ENCODE assay signal across 17 mouse cellular contexts in genomic region chr5:37326675-37327074, GRCm38 (mm10).
"Had no signal": no experiment of that assay in that cellular context is flagged by ENCODE, and none has a peak within 500 bp of the region (broad histone marks: within the 10 kb centered on the region; RNA-seq: fewer than 3 reads in every experiment).

No protein-coding gene starts in this region.

- H3K4me2 ChIP-seq: limb, embryonic 12.5 days; limb, embryonic 15.5 days; liver, embryonic 12.5 days; liver, embryonic 15.5 days; lung, embryonic 15.5 days; midbrain, embryonic 13.5 days had no signal

- H3K27ac ChIP-seq: limb, embryonic 12.5 days; limb, embryonic 15.5 days; liver, embryonic 12.5 days; liver, embryonic 15.5 days; lung, embryonic 15.5 days; midbrain, embryonic 10.5 days; midbrain, embryonic 13.5 days had no signal

- H3K9me3 ChIP-seq: limb, embryonic 12.5 days; limb, embryonic 15.5 days; liver, embryonic 12.5 days; liver, embryonic 15.5 days; lung, embryonic 15.5 days; midbrain, embryonic 10.5 days; midbrain, embryonic 13.5 days had no signal

- H3K4me1 ChIP-seq: limb, embryonic 12.5 days; limb, embryonic 15.5 days; liver, embryonic 12.5 days; liver, embryonic 15.5 days; lung, embryonic 15.5 days; megakaryocyte, embryonic 14.5 days; midbrain, embryonic 10.5 days; midbrain, embryonic 13.5 days had no signal

- H3K9ac ChIP-seq: limb, embryonic 12.5 days; limb, embryonic 15.5 days; liver, embryonic 12.5 days; liver, embryonic 15.5 days; lung, embryonic 15.5 days; midbrain, embryonic 13.5 days had no signal

- H3K4me3 ChIP-seq: limb, embryonic 12.5 days; limb, embryonic 15.5 days; liver, embryonic 12.5 days; liver, embryonic 15.5 days; lung, embryonic 15.5 days; megakaryocyte, embryonic 14.5 days; midbrain, embryonic 10.5 days; midbrain, embryonic 13.5 days had no signal

- H3K36me3 ChIP-seq: liver, embryonic 15.5 days had no signal

- DNase-seq: left cerebral cortex, postnatal 4 days; lung, adult 18-20 months; lung, postnatal 10 days; lung, postnatal 36 days; thymus, adult 18-20 months; thymus, postnatal 14 days; thymus, postnatal 4 days had no signal

- H3K27me3 ChIP-seq: limb, embryonic 12.5 days; limb, embryonic 15.5 days; liver, embryonic 12.5 days; liver, embryonic 15.5 days; lung, embryonic 15.5 days; midbrain, embryonic 13.5 days had no signal

- ATAC-seq: intestine, postnatal 0 days; liver, embryonic 12.5 days; midbrain, embryonic 13.5 days; midbrain, embryonic 16.5 days had no signal
